Mouse (Mus musculus) cerebellum, adult 11 months (tissue): ENCODE measurements around the gene Gtf2h3.

ENCODE experiments used
- DNase-seq: peaks from one replicate; pipeline ENCODE4 v3.0.0; 2022

Gene Gtf2h3

GRCm38 (mm10) chr5:124637836-124638235, 58.9 kb downstream of the Gtf2h3 start:
- no peak for DNase-seq
